Mouse (Mus musculus) kidney, postnatal 0 days (tissue): ENCODE results near the gene Ruvbl1. TPM values are rescaled to one million over a fixed set of nuclear protein-coding genes. Genes with fewer than 3 reads are reported as not detected.
A peak's percentile ranks its signal among the peaks of the same experiment; 100 is the strongest.

Source experiments
- ATAC-seq: fragments of 200-750 bp; cut with Nextera tagmentation; replicated peaks from 2 replicates; pipeline ENCODE4 v1.8.0; 2017; ENCODE audit warnings: low read depth, moderate number of reproducible peaks, moderate TSS enrichment, moderate library complexity; ENCODE audit not compliant: low FRiP score
- DNase-seq: peaks from one replicate; pipeline ENCODE4 v3.0.0-alpha.2; 2016; ENCODE audit warnings: low spot score
- H3K27ac ChIP-seq: fragments of 300-500 bp; sonication (generic); 2 replicates; pipeline ENCODE4 v1.5.1; 2014; ENCODE audit warnings: mild to moderate bottlenecking
- H3K27me3 ChIP-seq: fragments of 300-500 bp; sonication (generic); 2 replicates; pipeline ENCODE4 v1.6.1; 2014; ENCODE audit warnings: low read length, mixed read lengths; ENCODE audit not compliant: insufficient read depth
- H3K36me3 ChIP-seq: fragments of 300-500 bp; sonication (generic); 2 replicates; pipeline ENCODE4 v1.6.1; 2014; ENCODE audit warnings: low read length, mixed read lengths; ENCODE audit not compliant: insufficient read depth
- H3K4me1 ChIP-seq: fragments of 300-500 bp; sonication (generic); replicated peaks from 2 replicates; pipeline ENCODE4 v1.6.1; 2014; ENCODE audit warnings: antibody characterized with exemption, low read length, mixed read lengths; ENCODE audit not compliant: insufficient read depth
- H3K4me2 ChIP-seq: fragments of 300-500 bp; sonication (generic); 2 replicates; pipeline ENCODE4 v1.6.1; 2014; ENCODE audit warnings: mild to moderate bottlenecking, low read length, moderate library complexity, mixed read lengths
- H3K4me3 ChIP-seq: fragments of 300-500 bp; sonication (generic); replicated peaks from 2 replicates; pipeline ENCODE4 v1.5.1; 2014; ENCODE audit warnings: low read depth, low read length
- H3K9ac ChIP-seq: fragments of 300-500 bp; sonication (generic); 2 replicates; pipeline ENCODE4 v1.6.1; 2014; ENCODE audit warnings: low read depth, low read length
- H3K9me3 ChIP-seq: fragments of 300-500 bp; sonication (generic); replicated peaks from 2 replicates; pipeline ENCODE4 v1.6.1; 2016; ENCODE audit warnings: low read length, inconsistent platforms, mixed read lengths
- CTCF ChIP-seq: IDR thresholded peaks from 2 replicates; pipeline ENCODE4 v1.5.1; 2016; ENCODE audit warnings: antibody characterized with exemption, low read depth, mild to moderate bottlenecking, moderate library complexity
- WGBS: fragments of 180-500 bp; shearing (Covaris S2); extraction: QIAGEN DNeasy Blood & Tissue Kit; methylation state at CpG from one replicate; pipeline ENCODE4 v1.1.7; 2014; 5-methylcytosine and 5-hydroxymethylcytosine counted together
- polyA plus RNA-seq: library from polyadenylated mRNA; unstranded; fragments of >200 nt; fragmentation: Nextera tagmentation; extraction: Ambion mirVana; gene quantifications from 2 replicates; pipeline ENCODE4 v1.2.1, GENCODE M21; 2015

Ruvbl1 gene
- polyA plus RNA-seq, 1 experiment from 2014 or later = 91.1 TPM

- no peak overlapping the region for H3K27ac ChIP-seq
- H3K36me3 ChIP-seq = no peaks in the 10 kb centered on the region
- no peak overlapping the region for H3K9ac ChIP-seq
- H3K27me3 ChIP-seq = no peaks in the 10 kb centered on the region
- H3K4me3 ChIP-seq = no peak overlapping the region
- 82% methylated on average over 4 of the region's 4 CpGs for WGBS
- ATAC-seq (no peak), DNase-seq (no peak)
- no peaks in the 10 kb centered on the region for H3K9me3 ChIP-seq
- no peak overlapping the region for H3K4me2 ChIP-seq
- no peaks in the 10 kb centered on the region for H3K4me1 ChIP-seq
- TF ChIP-seq CTCF = no peak
Observed at GRCm38 (mm10) chr6:88524056-88524455, 58.8 kb downstream of the Ruvbl1 start.

GRCm38 (mm10) chr6:88530306-88530705 lies 65.1 kb downstream of the Ruvbl1 start:
- Histone ChIP-seq H3K27ac (no peak overlapping the region), H3K4me3 (no peak overlapping the region), H3K4me2 (no peak overlapping the region), H3K9me3 (no peaks in the 10 kb centered on the region), H3K27me3 (no peaks in the 10 kb centered on the region), H3K9ac (no peak overlapping the region), H3K36me3 (no peaks in the 10 kb centered on the region), H3K4me1 (no peaks in the 10 kb centered on the region)
- ATAC-seq = no peak
- no peak for DNase-seq
- TF ChIP-seq CTCF = no peak

GRCm38 (mm10) chr6:88540093-88540755 lies 75.0 kb downstream of the Ruvbl1 start:
- DNase-seq (peak; percentile 30), ATAC-seq (no peak)
- Histone ChIP-seq H3K27ac (no peak overlapping the region), H3K36me3 (no peaks in the 10 kb centered on the region), H3K9ac (no peak overlapping the region), H3K4me1 (no peaks in the 10 kb centered on the region), H3K4me3 (no peak overlapping the region), H3K9me3 (no peaks in the 10 kb centered on the region), H3K4me2 (no peak overlapping the region), H3K27me3 (0 out of 2 replicates have a peak, but pooled peaks cover 5% of the 10 kb centered on the region)
- TF ChIP-seq CTCF = no peak
- 49% methylated on average over 2 of the region's 2 CpGs for WGBS

GRCm38 (mm10) chr6:88544241-88544640 lies 79.0 kb downstream of the Ruvbl1 start:
- ATAC-seq = no peak
- no peak for DNase-seq
- H3K9me3 ChIP-seq = no peaks in the 10 kb centered on the region
- no peak overlapping the region for H3K27ac ChIP-seq
- no peak overlapping the region for H3K4me2 ChIP-seq
- H3K27me3 ChIP-seq = peaks cover 14% of the 10 kb centered on the region; the same call in 1 of the 2 replicates
- no peak for TF ChIP-seq CTCF
- no peaks in the 10 kb centered on the region for H3K4me1 ChIP-seq
- WGBS = 82% methylated on average over 3 of the region's 3 CpGs
- no peaks in the 10 kb centered on the region for H3K36me3 ChIP-seq
- H3K9ac ChIP-seq = no peak overlapping the region
- no peak overlapping the region for H3K4me3 ChIP-seq

DNA sequence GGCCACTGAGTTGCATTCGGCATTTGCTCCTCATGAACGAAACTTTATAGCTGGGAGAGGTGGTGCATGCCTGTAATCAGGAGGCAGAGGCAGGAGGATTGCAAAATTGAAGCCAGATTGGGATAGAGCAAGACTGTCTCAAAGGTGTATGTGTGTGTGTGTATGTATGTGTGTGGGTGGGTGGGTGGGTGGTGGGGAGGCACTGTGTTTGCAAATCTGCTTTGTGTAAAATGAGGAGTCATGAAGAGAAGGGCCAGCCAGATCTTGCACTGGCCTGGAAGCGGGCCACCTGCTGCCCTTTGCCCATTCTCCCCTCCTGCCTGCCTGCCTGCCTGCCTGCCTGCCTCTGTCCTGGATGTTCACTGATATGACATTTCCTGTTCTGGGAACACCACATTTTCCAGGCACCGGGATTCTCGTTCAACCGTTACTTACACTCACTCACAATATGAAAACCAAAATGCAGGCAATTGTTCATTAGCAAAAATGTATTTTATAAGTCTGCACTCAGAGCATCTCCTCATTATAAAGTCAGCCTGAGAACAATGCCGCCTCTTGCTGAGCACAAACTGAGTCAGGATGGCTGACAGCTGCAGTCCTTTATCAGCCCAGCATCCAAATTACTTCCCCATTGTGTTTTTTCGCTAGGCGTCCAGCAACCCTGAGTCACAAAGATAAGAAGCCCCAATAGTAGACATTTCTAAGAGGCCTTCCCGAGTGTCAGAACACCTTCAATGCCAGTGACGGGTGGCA lies 79.6 kb downstream of the Ruvbl1 start:
- DNase-seq = no peak
- Histone ChIP-seq H3K4me3 (no peak overlapping the region), H3K27ac (no peak overlapping the region), H3K27me3 (peaks cover 14% of the 10 kb centered on the region; the same call in 1 of the 2 replicates), H3K9ac (no peak overlapping the region), H3K4me1 (no peaks in the 10 kb centered on the region), H3K36me3 (no peaks in the 10 kb centered on the region), H3K4me2 (no peak overlapping the region), H3K9me3 (no peaks in the 10 kb centered on the region)
- no peak for ATAC-seq
- WGBS = 40% methylated on average over 11 of the region's 11 CpGs
- no peak for TF ChIP-seq CTCF

DNA sequence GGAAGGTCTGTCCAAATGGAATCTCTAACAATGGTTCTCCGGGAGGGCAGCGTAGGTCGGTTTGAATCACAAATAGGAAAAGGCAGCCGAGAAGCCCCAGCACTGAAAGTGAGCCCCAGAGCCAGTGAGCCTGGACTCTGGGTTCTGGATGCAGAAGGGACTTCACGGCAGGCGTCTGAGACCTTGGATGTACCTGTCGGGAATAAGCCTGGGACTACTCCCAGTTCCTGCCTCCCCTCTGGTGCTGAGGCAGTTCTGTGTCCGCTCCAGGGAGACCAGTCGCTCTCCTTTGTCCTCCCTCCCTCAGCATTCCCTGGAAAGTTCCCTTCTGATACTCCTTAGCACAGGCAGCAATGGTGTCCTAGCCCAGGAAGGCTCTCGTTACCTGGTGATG lies 80.2 kb downstream of the Ruvbl1 start:
- Histone ChIP-seq H3K9me3 (no peaks in the 10 kb centered on the region), H3K4me1 (no peaks in the 10 kb centered on the region), H3K27ac (no peak overlapping the region), H3K27me3 (peaks cover 14% of the 10 kb centered on the region; the same call in 1 of the 2 replicates), H3K4me2 (no peak overlapping the region), H3K4me3 (no peak overlapping the region), H3K36me3 (no peaks in the 10 kb centered on the region), H3K9ac (no peak overlapping the region)
- DNase-seq (no peak), ATAC-seq (no peak)
- WGBS = 46% methylated on average over 10 of the region's 10 CpGs
- TF ChIP-seq CTCF = no peak

Other genes with a start within 250 kb of the Ruvbl1 start
- not detected in 2 replicates for gene Dnajb8, start 243.1 kb upstream of the Ruvbl1 start, polyA plus RNA-seq
- 34.8 and 37.2 TPM in 2 replicates for gene Eefsec, start 18.9 kb upstream of the Ruvbl1 start, polyA plus RNA-seq
- gene Sec61a1, start 53.5 kb downstream of the Ruvbl1 start, polyA plus RNA-seq = 171 and 194 TPM in 2 replicates
- gene Kbtbd12, start 172.5 kb downstream of the Ruvbl1 start, polyA plus RNA-seq = 0.14 TPM in 1 of 2 replicates, not detected in the other